Mouse (Mus musculus) MN1 (cell line): ENCODE data around the gene 4921504E06Rik.

ENCODE experiments used
- DNase-seq: peaks from one replicate; pipeline ENCODE4 v3.0.0-alpha.2; 2016; ENCODE audit warnings: low spot score

4921504E06Rik gene

GRCm38 (mm10) chr2:19505744-19506143, 48.0 kb downstream of the 4921504E06Rik start:
- DNase-seq: no peak

- no peak for DNase-seq
Measured at GRCm38 (mm10) chr2:19490262-19490661, 63.5 kb downstream of the 4921504E06Rik start.

GRCm38 (mm10) chr2:19461940-19462339, 91.8 kb downstream of the 4921504E06Rik start:
- DNase-seq: no peak

GRCm38 (mm10) chr2:19458785-19459184, 94.9 kb downstream of the 4921504E06Rik start:
- DNase-seq: no peak

- DNase-seq: no peak
Measured at GRCm38 (mm10) chr2:19455857-19456482, 97.7 kb downstream of the 4921504E06Rik start.

- no peak for DNase-seq
Measured at GRCm38 (mm10) chr2:19455228-19455627, 98.5 kb downstream of the 4921504E06Rik start.

- DNase-seq: no peak
Measured at GRCm38 (mm10) chr2:19452531-19453055, 101.1 kb downstream of the 4921504E06Rik start.

- no peak for DNase-seq
Measured at GRCm38 (mm10) chr2:19449308-19449707, 104.4 kb downstream of the 4921504E06Rik start.

GRCm38 (mm10) chr2:19448042-19448700, 105.5 kb downstream of the 4921504E06Rik start:
- DNase-seq: no peak

- no peak for DNase-seq
Measured at GRCm38 (mm10) chr2:19446746-19447145, 107.0 kb downstream of the 4921504E06Rik start.

GRCm38 (mm10) chr2:19445871-19446501, 107.7 kb downstream of the 4921504E06Rik start:
- DNase-seq: no peak

- no peak for DNase-seq
Measured at GRCm38 (mm10) chr2:19444931-19445831, 108.5 kb downstream of the 4921504E06Rik start, which contains the start of gene Ptf1a. Ptf1a (plus strand) TSS chr2:19445663.

GRCm38 (mm10) chr2:19444346-19444745, 109.4 kb downstream of the 4921504E06Rik start:
- no peak for DNase-seq

GRCm38 (mm10) chr2:19431614-19432323, 121.9 kb downstream of the 4921504E06Rik start:
- no peak for DNase-seq

- no peak for DNase-seq
Measured at GRCm38 (mm10) chr2:19431186-19431585, 122.5 kb downstream of the 4921504E06Rik start.

- no peak for DNase-seq
Measured at GRCm38 (mm10) chr2:19430746-19431145, 123.0 kb downstream of the 4921504E06Rik start.

GRCm38 (mm10) chr2:19429691-19430690, 123.7 kb downstream of the 4921504E06Rik start:
- DNase-seq: no peak

- no peak for DNase-seq
Measured at GRCm38 (mm10) chr2:19429031-19429430, 124.7 kb downstream of the 4921504E06Rik start.

- no peak for DNase-seq
Measured at GRCm38 (mm10) chr2:19423086-19423485, 130.6 kb downstream of the 4921504E06Rik start.

- no peak for DNase-seq
Measured at GRCm38 (mm10) chr2:19422226-19422625, 131.5 kb downstream of the 4921504E06Rik start.
